Mouse (Mus musculus) cerebellum, postnatal 14 days (tissue): ENCODE data around the gene Ptprd.
A peak's percentile ranks its signal among the peaks of the same experiment; 100 is the strongest.

ENCODE experiments used
- DNase-seq, 2 experiments: peaks; one replicate each; pipeline ENCODE4 v3.0.0; 2021; ENCODE audit warnings: mixed read lengths in 2 of 2

Gene Ptprd

DNA sequence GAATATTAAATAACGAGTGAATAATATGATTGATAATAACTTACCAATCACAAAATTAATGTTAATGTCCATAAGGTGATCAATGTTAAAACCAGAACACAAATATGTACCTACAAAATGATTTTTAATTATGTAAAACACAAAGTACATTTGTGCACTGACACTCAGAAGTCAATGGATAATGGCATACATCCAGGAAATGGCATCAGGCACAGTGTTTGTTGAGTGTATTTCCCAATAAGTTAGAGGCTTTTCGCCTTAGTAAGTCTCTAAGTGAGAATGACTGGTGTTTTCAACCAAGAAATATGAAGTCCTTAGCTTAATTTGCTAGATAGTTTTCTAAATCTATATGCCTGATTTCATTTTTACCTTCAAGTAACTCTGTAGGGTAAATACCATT, 1843.5 kb downstream of the Ptprd start:
- no peak for DNase-seq

- no peak for DNase-seq
Measured at GRCm38 (mm10) chr4:76367285-76367684, 1844.5 kb downstream of the Ptprd start.

- DNase-seq = peak; percentile 81 to 83
Measured at GRCm38 (mm10) chr4:76365871-76366270, 1845.9 kb downstream of the Ptprd start.

DNA sequence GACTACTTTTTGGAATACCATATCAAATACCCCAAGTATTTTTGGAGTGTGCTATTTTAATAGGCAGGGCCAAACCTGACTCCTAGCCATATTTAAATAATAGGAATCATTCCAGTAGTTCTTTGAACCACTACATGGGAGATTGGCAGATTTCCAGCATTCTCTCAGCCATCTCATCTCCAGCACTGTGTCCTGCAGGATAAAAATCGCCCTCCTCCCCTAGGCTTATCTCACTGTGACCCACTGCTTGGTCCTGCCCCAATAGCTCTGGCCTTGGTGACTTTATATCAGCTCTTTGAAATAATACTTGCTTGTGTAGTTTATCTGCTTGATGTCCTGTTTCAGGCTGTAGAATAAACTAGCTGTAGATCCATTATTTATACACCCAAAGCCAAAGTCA, 1850.2 kb downstream of the Ptprd start:
- DNase-seq = peak; percentile 20 to 50

GRCm38 (mm10) chr4:76354167-76354566, 1857.6 kb downstream of the Ptprd start:
- no peak for DNase-seq

- no peak for DNase-seq
Measured at GRCm38 (mm10) chr4:76352468-76352867, 1859.3 kb downstream of the Ptprd start.

DNA sequence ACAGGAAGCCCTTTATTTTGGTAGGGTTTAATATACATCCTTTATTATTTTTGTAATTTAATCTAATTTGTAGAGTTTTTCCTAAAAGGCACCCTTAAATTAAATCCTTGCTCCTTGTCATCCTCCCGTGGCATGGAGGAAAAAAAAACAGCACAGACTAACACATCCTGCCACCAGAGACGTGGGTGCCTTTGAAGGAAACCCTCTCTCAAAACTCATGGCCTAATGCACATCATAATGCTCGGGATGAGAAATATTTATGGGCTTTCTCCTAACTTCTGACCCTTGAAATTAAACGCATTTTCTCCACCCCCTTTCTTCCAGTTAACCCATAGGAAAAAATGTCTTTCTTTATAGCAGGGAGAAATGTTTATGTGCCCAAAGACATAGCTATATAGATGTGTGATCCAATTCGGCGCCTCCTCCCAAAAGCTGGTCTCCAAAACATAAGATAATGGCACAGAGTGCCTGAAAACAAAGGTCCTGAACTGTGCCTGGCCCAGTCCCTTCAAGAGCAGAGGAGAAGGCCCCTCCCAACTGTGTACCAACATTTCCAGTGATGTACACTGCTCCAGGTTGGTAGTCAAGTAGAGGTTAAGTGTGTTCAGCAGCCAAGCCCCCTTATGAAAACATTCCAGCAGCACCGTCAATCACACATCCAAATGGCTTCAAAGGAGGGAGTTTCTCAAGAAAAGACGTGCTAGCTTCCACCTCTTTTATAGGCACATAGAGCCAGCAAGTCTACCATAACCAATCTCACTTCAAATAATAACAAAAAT, 1860.4 kb downstream of the Ptprd start:
- DNase-seq = no peak

DNA sequence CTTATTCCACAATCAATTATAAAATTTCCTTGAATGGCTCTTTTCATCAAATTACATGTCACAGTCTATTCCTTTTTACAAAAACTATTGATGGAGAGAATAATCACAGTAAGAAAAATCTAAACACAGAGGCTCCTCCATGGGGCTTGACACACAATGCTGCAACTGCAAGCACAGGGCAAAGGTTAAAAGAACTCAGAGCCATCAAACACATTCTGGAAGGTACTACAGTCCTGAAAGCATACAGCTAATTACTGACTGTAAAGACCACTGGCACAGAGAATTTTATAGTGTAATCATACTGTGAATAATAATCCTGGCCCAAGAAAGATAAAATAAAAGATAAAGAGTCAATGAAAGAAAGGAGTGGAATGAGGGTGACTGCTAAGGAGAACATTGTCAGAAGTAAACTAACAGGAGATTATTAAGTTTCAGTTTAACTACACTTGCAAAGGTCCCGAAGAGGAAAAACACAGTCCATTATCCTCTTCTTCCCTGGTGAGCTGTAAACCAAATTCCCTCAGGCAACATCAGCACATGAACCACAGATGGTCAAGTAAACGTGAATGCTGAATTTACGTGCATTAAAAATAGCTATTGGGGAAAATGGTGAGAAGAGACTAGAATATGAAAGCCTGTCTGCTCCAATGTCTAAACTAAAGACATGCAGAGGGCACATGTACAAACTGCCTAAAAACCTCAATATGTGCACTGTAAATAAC, 1861.4 kb downstream of the Ptprd start:
- DNase-seq = no peak

DNA sequence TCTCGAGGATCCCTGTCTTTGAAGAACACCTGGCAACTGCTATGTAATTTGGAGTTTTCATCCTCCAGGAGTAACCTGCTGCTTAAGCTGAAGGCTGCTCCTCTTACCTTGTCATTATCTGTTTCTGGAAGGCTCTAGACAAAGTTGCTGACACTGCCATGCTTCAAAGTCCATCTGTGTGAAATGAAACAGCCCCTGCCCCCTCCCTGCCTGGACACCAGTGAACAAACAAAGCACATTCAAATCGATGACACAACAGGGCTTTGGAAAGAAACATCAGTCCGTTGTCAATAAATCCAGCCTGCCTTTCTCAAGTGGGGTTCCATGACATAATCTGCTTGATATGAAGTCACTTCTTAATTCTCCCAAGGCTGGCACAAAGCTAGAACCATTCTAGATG, 1867.7 kb downstream of the Ptprd start:
- no peak for DNase-seq

GRCm38 (mm10) chr4:76337926-76338325, 1873.8 kb downstream of the Ptprd start:
- DNase-seq = no peak

GRCm38 (mm10) chr4:76327346-76327745, 1884.4 kb downstream of the Ptprd start:
- DNase-seq = peak; percentile 86 to 87

DNA sequence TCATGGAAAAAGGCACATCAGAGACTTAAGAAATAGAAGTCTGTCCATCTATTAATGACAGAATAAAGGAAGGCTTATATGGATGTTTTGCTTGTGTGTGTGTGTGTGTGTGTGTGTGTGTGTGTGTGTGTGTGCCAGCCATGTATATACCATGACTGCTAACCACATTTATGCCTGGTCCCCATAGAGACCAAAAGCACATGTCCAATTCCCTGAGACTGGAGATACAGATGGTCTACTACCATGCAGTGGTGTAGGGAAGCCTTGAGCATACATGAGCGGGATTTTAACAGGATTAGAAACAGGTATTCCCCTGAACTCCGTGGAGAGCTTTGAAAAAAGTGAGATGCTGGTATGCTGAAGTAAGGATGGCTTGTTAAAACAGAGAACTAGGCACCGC, 1886.1 kb downstream of the Ptprd start:
- no peak for DNase-seq

GRCm38 (mm10) chr4:76324928-76325327, 1886.8 kb downstream of the Ptprd start:
- DNase-seq = peak; percentile 64 to 65

DNA sequence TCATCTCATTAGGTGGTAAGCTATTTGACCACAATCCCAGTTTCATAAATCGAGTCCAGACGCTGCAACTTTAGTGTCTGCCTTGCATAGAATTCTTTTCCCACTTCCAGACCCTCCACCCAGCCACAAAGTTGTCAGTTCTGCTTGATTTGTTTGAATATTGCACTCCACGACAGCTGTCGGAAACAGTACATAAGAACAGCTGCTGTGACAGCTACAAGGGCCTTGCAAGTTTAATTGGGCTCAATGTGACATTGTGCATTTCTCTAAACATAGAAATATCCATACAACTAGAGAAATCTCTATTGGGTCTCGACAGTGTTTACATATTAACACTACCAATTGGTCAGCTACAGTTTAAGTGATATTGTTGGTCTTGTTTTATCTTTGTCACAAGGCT, 1887.3 kb downstream of the Ptprd start:
- no peak for DNase-seq

- no peak for DNase-seq
Measured at GRCm38 (mm10) chr4:76319874-76320273, 1891.9 kb downstream of the Ptprd start.

DNA sequence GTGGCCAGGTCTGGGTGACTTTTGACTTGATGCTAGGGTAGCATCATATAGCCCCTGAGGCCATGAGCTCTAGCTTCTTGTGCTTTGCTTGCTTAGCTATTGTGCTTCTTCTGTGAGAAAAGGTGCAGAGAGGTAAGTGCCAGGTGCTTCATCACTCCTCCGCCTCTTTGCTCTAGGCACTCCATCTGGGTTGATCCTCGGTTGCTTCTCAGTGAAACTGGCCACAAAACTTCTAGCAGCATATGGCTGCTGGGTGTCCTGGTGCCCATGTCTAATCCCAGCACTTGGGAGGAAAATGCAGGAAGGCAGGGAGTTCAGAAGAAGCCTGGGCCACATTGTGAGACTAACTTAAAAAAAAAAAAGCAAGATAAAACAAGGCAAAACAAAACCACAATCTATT, 1895.8 kb downstream of the Ptprd start:
- DNase-seq = no peak

DNA sequence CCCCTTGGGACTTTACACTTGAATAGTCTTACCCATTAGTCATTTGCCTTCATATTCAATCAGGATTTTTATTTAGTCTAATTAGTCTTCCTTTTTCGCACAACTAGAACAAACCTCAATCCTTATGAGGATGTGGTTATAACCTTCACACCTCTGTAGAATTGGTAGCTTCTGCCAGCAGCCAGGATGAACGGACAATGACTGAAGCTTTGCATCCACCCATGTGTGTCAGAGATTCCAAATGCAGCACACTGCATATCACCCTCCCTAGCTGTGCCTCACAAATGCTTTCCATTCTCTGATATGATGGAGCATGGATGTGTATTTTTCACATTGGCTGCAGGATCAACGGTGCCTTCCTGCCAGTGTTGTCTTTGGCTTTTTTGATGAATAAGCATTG, 1898.0 kb downstream of the Ptprd start:
- no peak for DNase-seq

GRCm38 (mm10) chr4:76312593-76312992, 1899.2 kb downstream of the Ptprd start:
- no peak for DNase-seq

GRCm38 (mm10) chr4:76305987-76306386, 1905.8 kb downstream of the Ptprd start:
- DNase-seq = no peak

DNA sequence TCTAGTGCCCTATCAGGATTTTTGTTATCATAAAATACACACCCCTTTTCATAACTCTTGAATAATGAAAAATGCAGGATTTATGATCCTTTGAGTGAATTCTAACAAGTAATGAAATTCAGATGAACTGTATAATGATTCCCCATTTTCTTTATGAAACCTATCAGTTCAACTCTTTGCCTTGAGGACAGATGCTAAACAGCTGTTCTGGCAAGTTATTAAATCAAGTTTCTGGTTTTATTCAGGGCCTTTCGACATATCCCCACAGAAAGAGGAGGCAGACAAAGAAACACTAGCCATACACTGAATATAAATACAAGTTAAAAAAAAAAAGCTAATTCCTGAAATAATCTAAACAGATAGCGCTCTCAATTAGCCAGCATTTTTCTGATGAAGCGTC, 1914.4 kb downstream of the Ptprd start:
- no peak for DNase-seq

DNA sequence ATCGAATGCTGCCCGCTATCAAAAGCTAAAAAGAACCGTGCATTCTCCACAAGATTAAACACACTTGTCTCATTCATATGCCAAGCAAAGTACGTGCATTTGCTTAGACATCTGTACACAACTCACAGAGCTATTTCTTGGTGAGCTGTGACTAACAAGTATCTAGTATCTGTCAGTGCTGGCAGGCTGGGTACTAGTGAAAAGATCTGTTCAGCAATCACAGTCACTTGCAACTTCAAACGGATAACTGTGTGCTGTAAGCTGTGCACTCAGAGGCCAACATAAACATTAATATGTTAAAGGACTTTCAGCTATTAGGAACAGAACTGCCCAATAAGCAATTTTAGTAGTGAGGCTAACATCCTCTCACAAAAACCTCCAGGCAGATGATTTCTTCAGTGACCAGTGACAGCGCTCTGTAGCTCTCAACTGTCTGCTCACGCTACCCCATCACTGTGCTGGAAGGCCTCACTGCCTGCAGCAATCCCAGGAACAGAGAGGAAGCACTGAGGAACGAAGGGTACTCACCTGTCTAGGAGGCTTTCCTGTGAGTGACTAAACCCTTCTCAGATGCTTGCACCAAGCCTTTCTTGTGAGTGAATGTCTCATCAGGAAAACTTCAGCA, 1918.9 kb downstream of the Ptprd start:
- no peak for DNase-seq

- DNase-seq = no peak
Measured at GRCm38 (mm10) chr4:76290484-76290818, 1921.3 kb downstream of the Ptprd start.

- no peak for DNase-seq
Measured at GRCm38 (mm10) chr4:76289612-76290483, 1921.9 kb downstream of the Ptprd start.
